Mouse (Mus musculus): ENCODE measurements around the gene Myl4. TPM values are rescaled to one million over a fixed set of nuclear protein-coding genes. Genes with fewer than 3 reads are reported as not detected.

Myl4 gene
- total RNA-seq, 2 experiments from 2014 or later: 339 to 515 TPM

DNA sequence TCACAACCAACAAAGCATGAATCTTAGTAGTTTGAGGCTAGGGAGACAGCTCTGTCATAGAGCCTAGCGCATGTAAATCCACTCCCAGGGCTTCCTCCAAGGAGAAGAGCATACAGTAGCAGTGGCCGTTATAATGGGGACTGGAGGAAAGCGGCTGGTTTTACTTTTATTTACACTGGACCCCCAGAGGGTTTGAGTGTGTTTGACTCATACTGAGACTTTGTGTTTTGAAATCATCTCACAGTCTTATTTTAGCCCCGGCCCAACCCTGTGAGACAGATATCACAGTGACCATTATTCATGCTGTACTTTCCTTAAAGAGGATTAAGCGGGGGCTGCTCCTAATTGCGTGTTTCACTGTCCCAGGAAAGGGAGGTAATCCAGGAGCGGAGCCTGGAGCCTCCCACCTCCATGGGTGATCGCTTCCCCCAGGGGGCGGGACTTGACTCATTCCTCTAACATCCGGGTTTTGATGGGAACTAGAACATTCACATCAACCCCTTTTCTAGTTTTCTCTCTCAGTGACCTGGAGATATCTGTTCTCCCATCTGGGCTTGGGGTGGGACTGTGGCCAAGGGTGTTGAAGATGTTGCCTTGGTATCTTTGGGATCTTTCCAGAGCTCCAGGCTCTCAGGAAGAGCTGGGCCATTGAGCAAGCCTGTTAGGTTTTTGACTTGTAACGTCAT, 77.3 kb downstream of the Myl4 start:
- peak in 1 of 2 experiments; percentile 44 for DNase-seq (ENCODE audit: low spot score in 2 of 2)

GRCm38 (mm10) chr11:104628566-104628965, 78.1 kb downstream of the Myl4 start:
- DNase-seq (ENCODE audit: low spot score in 2 of 2): no peak

GRCm38 (mm10) chr11:104630185-104630835, 79.8 kb downstream of the Myl4 start:
- no peak for DNase-seq (ENCODE audit: low spot score in 2 of 2)

DNA sequence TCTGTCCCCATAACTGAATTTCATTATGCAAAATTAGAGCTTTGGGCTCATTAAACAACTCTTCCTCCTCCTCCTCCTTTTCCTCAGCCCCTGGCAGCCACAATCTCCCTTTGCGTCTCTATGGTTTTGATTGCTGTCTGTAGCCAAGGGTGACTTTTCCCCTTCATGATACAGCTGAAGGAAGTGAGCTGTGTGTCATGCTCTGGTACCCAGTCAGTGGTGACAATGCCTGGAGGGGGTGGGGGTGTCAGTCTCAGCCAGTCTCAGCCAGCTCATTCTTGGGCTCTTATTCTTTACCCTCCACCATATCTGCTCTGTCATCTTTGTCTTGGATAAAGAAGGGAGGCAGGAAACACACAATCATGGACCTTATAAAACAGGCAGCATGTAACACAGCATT, 80.8 kb downstream of the Myl4 start:
- no peak for DNase-seq (ENCODE audit: low spot score in 2 of 2)

DNA sequence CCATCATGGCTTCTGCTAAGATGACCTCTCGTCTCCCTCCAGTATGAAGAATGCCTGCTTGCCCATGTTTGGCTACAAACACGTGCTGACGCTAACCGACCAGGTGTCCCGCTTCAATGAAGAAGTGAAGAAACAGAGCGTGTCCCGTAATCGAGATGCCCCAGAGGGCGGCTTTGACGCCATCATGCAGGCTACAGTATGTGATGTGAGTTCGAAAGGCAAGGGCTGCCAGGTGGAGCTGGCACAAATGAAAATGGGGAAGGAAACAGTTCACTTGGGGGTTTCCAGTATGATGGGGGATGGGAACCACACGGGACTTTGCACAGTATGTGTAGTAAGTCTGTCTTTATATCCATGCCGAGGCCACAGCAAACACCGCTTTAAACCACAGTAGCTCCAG, 86.5 kb downstream of the Myl4 start:
- no peak for DNase-seq (ENCODE audit: low spot score in 2 of 2)

GRCm38 (mm10) chr11:104638006-104638405, 87.5 kb downstream of the Myl4 start:
- DNase-seq (ENCODE audit: low spot score in 2 of 2): no peak

GRCm38 (mm10) chr11:104638906-104639305, 88.4 kb downstream of the Myl4 start:
- no peak for DNase-seq (ENCODE audit: low spot score in 2 of 2)

GRCm38 (mm10) chr11:104639634-104640033, 89.2 kb downstream of the Myl4 start:
- DNase-seq (ENCODE audit: low spot score in 2 of 2): no peak

- DNase-seq (ENCODE audit: low spot score in 2 of 2): no peak
Measured at GRCm38 (mm10) chr11:104640894-104641293, 90.4 kb downstream of the Myl4 start.

GRCm38 (mm10) chr11:104643236-104643635, 92.8 kb downstream of the Myl4 start:
- DNase-seq (ENCODE audit: low spot score in 2 of 2): no peak

Other genes with a start within 250 kb of the Myl4 start
- 10 to 100 TPM; 34.6 to 37.7 TPM for gene Kansl1, start 81.8 kb upstream of the Myl4 start, total RNA-seq (2021)
- 10 to 100 TPM; 49.1 to 51.1 TPM for gene Cdc27, start within 50 bp of the Myl4 start, total RNA-seq (2021)
- gene Itgb3, start 57.3 kb downstream of the Myl4 start, total RNA-seq (2021): 10 to 100 TPM; 16.0 to 16.2 TPM
- gene Gm11639, start 135.0 kb downstream of the Myl4 start, total RNA-seq (2021): under 1 TPM; 0.10 TPM